Mouse (Mus musculus) hindbrain, embryonic 10.5 days (tissue): ENCODE measurements at regions not wholly inside any gene's neighbourhood (a gene's known extent, or its start where the extent isn't known, plus 50 kb on each side); places are given as distances from the start of the nearest gene placed in this dataset.

Experiments used
- DNase-seq: peaks from one replicate; pipeline ENCODE4 v3.0.0-alpha.2; 2017; ENCODE audit warnings: low spot score
- H3K27ac ChIP-seq: fragments of 300-500 bp; sonication (generic); 2 replicates; pipeline ENCODE4 v1.5.1; 2016; ENCODE audit warnings: mild to moderate bottlenecking, moderate library complexity
- H3K27me3 ChIP-seq: fragments of 300-500 bp; sonication (generic); 2 replicates; pipeline ENCODE4 v1.6.1; 2016; ENCODE audit warnings: mild to moderate bottlenecking; ENCODE audit not compliant: poor library complexity, insufficient read depth, severe bottlenecking
- H3K36me3 ChIP-seq: fragments of 300-500 bp; sonication (generic); 2 replicates; pipeline ENCODE4 v1.6.1; 2016; ENCODE audit warnings: mild to moderate bottlenecking, moderate library complexity
- H3K4me1 ChIP-seq: fragments of 300-500 bp; sonication (generic); replicated peaks from 2 replicates; pipeline ENCODE4 v1.6.1; 2016; ENCODE audit warnings: mild to moderate bottlenecking
- H3K4me3 ChIP-seq: fragments of 300-500 bp; sonication (generic); 2 replicates; pipeline ENCODE4 v1.5.1; 2016; ENCODE audit warnings: mild to moderate bottlenecking, moderate library complexity
- H3K9me3 ChIP-seq: fragments of 300-500 bp; sonication (generic); 2 replicates; pipeline ENCODE4 v1.6.1; 2016; ENCODE audit warnings: mild to moderate bottlenecking, moderate library complexity
- WGBS: fragments of 180-500 bp; shearing (Covaris S2); methylation state at CpG from one replicate; pipeline ENCODE4 v1.1.7; 2016; 5-methylcytosine and 5-hydroxymethylcytosine counted together

GRCm38 (mm10) chr12:109910966-109911495 is 310.9 kb upstream of the Rtl1 start:
- Histone ChIP-seq H3K36me3 (no peaks in the 10 kb centered on the region), H3K27ac (peak overlapping the region; percentile 64; the same call in 1 of the 2 replicates), H3K4me3 (no peak overlapping the region), H3K4me1 (peaks cover 17% of the 10 kb centered on the region), H3K27me3 (no peaks in the 10 kb centered on the region), H3K9me3 (0 out of 2 replicates have a peak, but pooled peaks cover 4% of the 10 kb centered on the region)
- 19% methylated on average over 9 of the region's 9 CpGs for WGBS
- DNase-seq = peak; percentile 15

GRCm38 (mm10) chr12:109911506-109911905 is 311.4 kb upstream of the Rtl1 start:
- 66% methylated on average over 9 of the region's 9 CpGs for WGBS
- no peaks in the 10 kb centered on the region for H3K27me3 ChIP-seq
- H3K4me3 ChIP-seq = no peak overlapping the region
- peaks cover 17% of the 10 kb centered on the region for H3K4me1 ChIP-seq
- H3K36me3 ChIP-seq = no peaks in the 10 kb centered on the region
- 0 out of 2 replicates have a peak, but pooled peaks cover 4% of the 10 kb centered on the region for H3K9me3 ChIP-seq
- peak overlapping the region; percentile 64; the same call in 1 of the 2 replicates for H3K27ac ChIP-seq
- no peak for DNase-seq

- WGBS = 80% methylated on average over 6 of the region's 6 CpGs
- Histone ChIP-seq H3K36me3 (no peaks in the 10 kb centered on the region), H3K27me3 (no peaks in the 10 kb centered on the region), H3K9me3 (no peaks in the 10 kb centered on the region), H3K4me1 (peaks cover 19% of the 10 kb centered on the region), H3K27ac (0 out of 2 replicates have a peak overlapping the region, but pooled peaks have one; percentile 4), H3K4me3 (no peak overlapping the region)
- no peak for DNase-seq
Measured at GRCm38 (mm10) chr12:109917761-109918160, 317.6 kb upstream of the Rtl1 start.

GRCm38 (mm10) chr12:109918901-109919300 is 318.8 kb upstream of the Rtl1 start:
- DNase-seq = no peak
- 67% methylated on average over 8 of the region's 8 CpGs for WGBS

GRCm38 (mm10) chr12:109922111-109922510 is 322.0 kb upstream of the Rtl1 start:
- H3K4me1 ChIP-seq = peaks cover 19% of the 10 kb centered on the region
- DNase-seq = no peak
- no peaks in the 10 kb centered on the region for H3K9me3 ChIP-seq
- no peak overlapping the region for H3K4me3 ChIP-seq
- no peaks in the 10 kb centered on the region for H3K27me3 ChIP-seq
- 85% methylated on average over 10 of the region's 10 CpGs for WGBS
- peak overlapping the region; percentile 40; the same call in 1 of the 2 replicates for H3K27ac ChIP-seq
- no peaks in the 10 kb centered on the region for H3K36me3 ChIP-seq

More at GRCm38 (mm10) chr12:109918901-109919300, 318.8 kb upstream of the Rtl1 start:
- no peak overlapping the region for H3K27ac ChIP-seq
- no peaks in the 10 kb centered on the region for H3K9me3 ChIP-seq
- no peaks in the 10 kb centered on the region for H3K36me3 ChIP-seq
- peaks cover 19% of the 10 kb centered on the region for H3K4me1 ChIP-seq
- H3K27me3 ChIP-seq = no peaks in the 10 kb centered on the region
- no peak overlapping the region for H3K4me3 ChIP-seq

- Histone ChIP-seq H3K27ac (no peak overlapping the region), H3K4me3 (no peak overlapping the region), H3K4me1 (peaks cover 10% of the 10 kb centered on the region; the same call in 1 of the 2 replicates), H3K36me3 (no peaks in the 10 kb centered on the region), H3K9me3 (no peaks in the 10 kb centered on the region), H3K27me3 (no peaks in the 10 kb centered on the region)
- no peak for DNase-seq
- WGBS = 87% methylated on average over 6 of the region's 6 CpGs
Measured at GRCm38 (mm10) chr12:109925866-109926265, 325.7 kb upstream of the Rtl1 start.

GRCm38 (mm10) chr12:109926643-109927042 is 326.5 kb upstream of the Rtl1 start:
- Histone ChIP-seq H3K36me3 (no peaks in the 10 kb centered on the region), H3K27ac (no peak overlapping the region), H3K4me1 (peaks cover 7% of the 10 kb centered on the region; the same call in 1 of the 2 replicates), H3K9me3 (no peaks in the 10 kb centered on the region), H3K4me3 (no peak overlapping the region), H3K27me3 (no peaks in the 10 kb centered on the region)
- 61% methylated on average over 12 of the region's 12 CpGs for WGBS
- DNase-seq = no peak

GRCm38 (mm10) chr12:109946179-109946578 is 332.7 kb upstream of the Dio3 start:
- Histone ChIP-seq H3K4me1 (peaks cover 61% of the 10 kb centered on the region), H3K4me3 (no peak overlapping the region), H3K27ac (peak overlapping the region; percentile 92), H3K27me3 (0 out of 2 replicates have a peak, but pooled peaks cover 7% of the 10 kb centered on the region), H3K36me3 (no peaks in the 10 kb centered on the region), H3K9me3 (peaks cover 4% of the 10 kb centered on the region; the same call in 1 of the 2 replicates)
- WGBS = 90% methylated on average over 3 of the region's 3 CpGs
- no peak for DNase-seq

GRCm38 (mm10) chr12:109946936-109947335 is 331.9 kb upstream of the Dio3 start:
- peaks cover 69% of the 10 kb centered on the region for H3K4me1 ChIP-seq
- H3K9me3 ChIP-seq = peaks cover 4% of the 10 kb centered on the region; the same call in 1 of the 2 replicates
- no peak overlapping the region; the same call in 1 of the 2 replicates for H3K4me3 ChIP-seq
- WGBS = 40% methylated on average over 1 of the region's 1 CpGs
- peak overlapping the region; percentile 92 for H3K27ac ChIP-seq
- no peak for DNase-seq
- 0 out of 2 replicates have a peak, but pooled peaks cover 7% of the 10 kb centered on the region for H3K27me3 ChIP-seq
- H3K36me3 ChIP-seq = no peaks in the 10 kb centered on the region

GRCm38 (mm10) chr12:109947886-109948433 is 330.9 kb upstream of the Dio3 start:
- H3K27me3 ChIP-seq = 0 out of 2 replicates have a peak, but pooled peaks cover 7% of the 10 kb centered on the region
- peaks cover 4% of the 10 kb centered on the region; the same call in 1 of the 2 replicates for H3K9me3 ChIP-seq
- H3K27ac ChIP-seq = peak overlapping the region; percentile 92
- H3K36me3 ChIP-seq = no peaks in the 10 kb centered on the region
- H3K4me3 ChIP-seq = no peak overlapping the region
- DNase-seq = no peak
- peaks cover 76% of the 10 kb centered on the region for H3K4me1 ChIP-seq
- 11% methylated on average over 7 of the region's 7 CpGs for WGBS

GRCm38 (mm10) chr12:109948434-109948984 is 330.4 kb upstream of the Dio3 start:
- Histone ChIP-seq H3K9me3 (peaks cover 6% of the 10 kb centered on the region; the same call in 1 of the 2 replicates), H3K36me3 (no peaks in the 10 kb centered on the region), H3K27me3 (0 out of 2 replicates have a peak, but pooled peaks cover 7% of the 10 kb centered on the region), H3K4me1 (peaks cover 76% of the 10 kb centered on the region), H3K4me3 (peak overlapping the region; percentile 16), H3K27ac (peak overlapping the region; percentile 92)
- 13% methylated on average over 16 of the region's 16 CpGs for WGBS
- peak; percentile 88 for DNase-seq

- WGBS = 52% methylated on average over 17 of the region's 17 CpGs
- H3K4me3 ChIP-seq = no peak overlapping the region
- peak; percentile 43 for DNase-seq
- H3K36me3 ChIP-seq = no peaks in the 10 kb centered on the region
- peaks cover 76% of the 10 kb centered on the region for H3K4me1 ChIP-seq
- H3K27ac ChIP-seq = peak overlapping the region; percentile 92
- 0 out of 2 replicates have a peak, but pooled peaks cover 7% of the 10 kb centered on the region for H3K27me3 ChIP-seq
- 0 out of 2 replicates have a peak, but pooled peaks cover 3% of the 10 kb centered on the region for H3K9me3 ChIP-seq
Measured at GRCm38 (mm10) chr12:109949231-109949965, 329.5 kb upstream of the Dio3 start.
